Mouse (Mus musculus) R1 (cell line): ENCODE data around the gene Fam196b.
A peak's percentile ranks its signal among the peaks of the same experiment; 100 is the strongest.

Experiments used
- DNase-seq: peaks from one replicate; pipeline ENCODE4 v3.0.0-alpha.2; 2018; ENCODE audit warnings: low read depth, low spot score

The Fam196b gene

GRCm38 (mm10) chr11:34332344-34333031, 17.9 kb downstream of the Fam196b start:
- DNase-seq: no peak

DNA sequence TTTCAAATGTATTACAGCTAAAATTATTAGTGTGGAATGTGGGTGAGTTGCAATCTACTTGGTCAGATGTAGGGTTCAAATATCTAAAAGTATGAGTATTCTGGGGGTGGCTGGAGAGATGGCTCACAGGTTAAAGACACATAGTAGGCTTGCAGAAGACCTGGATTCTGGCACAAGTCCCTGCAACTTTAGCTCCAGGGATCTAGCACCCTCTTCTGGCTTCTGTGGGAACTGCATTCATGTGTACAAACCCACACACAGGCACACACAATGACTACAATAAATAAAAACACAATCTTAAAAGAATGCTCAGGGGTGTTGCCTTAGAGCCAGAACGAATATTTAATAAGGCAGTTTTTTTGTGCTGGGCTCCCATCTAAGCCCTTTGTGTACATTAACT, 23.3 kb downstream of the Fam196b start:
- DNase-seq: peak; percentile 66

DNA sequence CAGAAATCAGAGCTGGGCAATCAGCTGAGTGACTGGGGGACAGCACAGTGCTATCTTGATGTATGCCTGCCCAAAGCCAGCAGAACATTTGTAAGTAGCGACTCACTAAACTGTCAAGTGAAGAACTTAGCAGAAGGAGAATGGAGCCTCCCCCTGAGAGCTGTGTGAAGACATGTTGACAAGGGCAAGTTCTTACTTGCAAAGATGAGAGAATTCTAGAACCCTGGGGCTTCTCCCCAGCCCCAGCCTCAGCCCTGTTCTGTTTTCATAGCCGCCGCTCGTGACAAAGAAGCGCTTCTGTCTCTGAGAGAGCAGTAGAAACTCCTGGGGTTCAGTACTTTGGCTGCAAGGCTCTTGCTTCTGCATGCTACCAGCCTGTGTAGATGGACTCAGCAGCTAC, 25.1 kb downstream of the Fam196b start:
- DNase-seq: no peak

GRCm38 (mm10) chr11:34343742-34344307, 29.2 kb downstream of the Fam196b start:
- DNase-seq: no peak

DNA sequence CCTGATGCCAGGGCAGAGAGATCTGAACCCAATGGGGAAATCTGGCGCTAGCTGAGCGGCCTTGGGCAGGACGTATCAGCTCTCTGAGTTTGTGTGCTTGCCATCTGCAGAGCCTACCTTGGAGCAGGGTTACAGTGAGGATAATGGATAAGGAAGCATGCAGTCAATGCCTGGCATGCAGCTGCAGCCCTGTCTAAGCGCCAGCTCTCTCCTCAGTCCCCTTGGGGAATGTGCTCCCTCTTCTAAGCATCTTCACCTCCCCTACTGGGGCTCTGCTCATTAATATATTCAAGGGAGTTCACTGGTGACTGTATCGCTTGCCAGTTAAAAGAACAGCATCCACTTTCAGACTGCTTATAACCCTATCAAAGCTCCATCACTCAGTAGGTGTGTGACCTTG, 29.7 kb downstream of the Fam196b start:
- no peak for DNase-seq

DNA sequence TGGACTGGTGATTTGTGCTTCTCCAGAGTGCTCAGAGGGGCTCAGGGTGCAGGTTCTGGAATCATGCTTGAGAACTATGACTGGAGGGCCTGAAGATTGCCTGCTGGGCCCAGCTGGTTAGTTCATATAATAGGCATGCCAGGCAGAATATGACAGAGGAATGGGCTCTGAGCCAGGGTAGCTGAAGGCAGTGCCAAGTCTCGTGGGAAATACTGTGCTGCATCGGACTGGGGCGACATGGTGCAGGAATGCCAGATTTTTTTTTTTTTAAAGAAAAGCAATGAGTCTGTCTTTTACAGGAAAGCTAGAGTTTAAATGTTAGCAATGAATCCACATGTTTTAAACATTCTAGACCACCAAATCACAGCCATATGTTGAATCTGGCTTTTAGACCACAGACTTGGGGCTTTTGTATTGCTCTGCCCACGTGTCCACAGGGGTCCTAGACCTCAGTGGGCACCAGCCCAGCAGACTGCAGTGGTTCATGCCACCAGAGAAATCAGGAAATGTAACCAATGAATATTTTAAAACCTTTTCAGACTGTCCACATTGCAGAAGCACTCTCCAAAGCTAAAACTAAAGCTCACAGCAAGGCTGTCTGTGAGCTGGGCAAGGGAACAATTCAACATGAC, 33.8 kb downstream of the Fam196b start:
- DNase-seq: no peak

DNA sequence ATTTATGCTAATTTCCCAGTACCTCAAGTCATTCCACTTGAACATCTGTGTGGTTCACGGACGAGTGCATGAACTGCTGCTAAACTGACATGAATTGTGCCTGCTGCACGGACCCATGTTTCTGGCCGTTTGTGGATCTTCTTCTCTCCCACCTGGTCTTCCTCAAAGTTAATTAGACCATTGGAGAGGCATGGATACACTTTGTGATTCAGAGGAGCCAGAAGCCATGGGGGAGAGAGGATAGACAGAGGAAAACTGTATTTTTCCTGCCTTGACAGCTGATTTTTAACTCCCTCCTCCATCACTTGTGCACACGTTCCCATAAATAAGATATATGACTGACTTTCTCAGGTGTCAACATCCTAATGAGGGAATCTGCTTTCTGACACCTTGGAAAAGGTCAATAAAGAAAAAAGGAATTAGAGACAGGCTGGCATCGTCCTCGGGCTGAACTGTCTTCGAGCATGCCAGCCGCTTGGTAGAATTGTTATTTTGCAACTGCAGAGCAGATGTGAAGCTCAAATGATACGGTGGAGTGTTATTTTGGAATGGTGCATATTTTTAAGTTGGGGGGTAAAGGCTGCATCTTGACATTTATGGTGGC, 34.9 kb downstream of the Fam196b start:
- DNase-seq: no peak

GRCm38 (mm10) chr11:34355406-34355805, 40.8 kb downstream of the Fam196b start:
- no peak for DNase-seq

DNA sequence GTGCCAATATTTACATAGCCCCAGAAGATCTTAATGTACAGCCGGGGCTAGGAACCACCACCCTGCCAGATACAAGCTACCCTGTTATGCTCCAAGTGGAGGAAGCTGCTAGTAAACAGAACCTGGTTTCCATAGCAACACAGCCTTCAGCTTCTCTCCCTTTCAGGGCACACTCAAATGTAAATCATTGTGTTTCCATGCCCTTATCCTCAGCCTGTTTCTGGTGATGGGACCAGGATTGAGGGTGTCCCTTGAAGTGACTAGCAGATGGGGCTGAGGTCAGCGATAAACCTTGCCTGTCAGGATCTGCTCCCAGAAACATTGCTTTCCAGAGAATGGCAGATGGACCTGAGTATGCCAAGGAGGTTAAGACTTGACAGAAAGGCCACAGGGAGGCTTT, 41.5 kb downstream of the Fam196b start:
- peak; percentile 33 for DNase-seq

DNA sequence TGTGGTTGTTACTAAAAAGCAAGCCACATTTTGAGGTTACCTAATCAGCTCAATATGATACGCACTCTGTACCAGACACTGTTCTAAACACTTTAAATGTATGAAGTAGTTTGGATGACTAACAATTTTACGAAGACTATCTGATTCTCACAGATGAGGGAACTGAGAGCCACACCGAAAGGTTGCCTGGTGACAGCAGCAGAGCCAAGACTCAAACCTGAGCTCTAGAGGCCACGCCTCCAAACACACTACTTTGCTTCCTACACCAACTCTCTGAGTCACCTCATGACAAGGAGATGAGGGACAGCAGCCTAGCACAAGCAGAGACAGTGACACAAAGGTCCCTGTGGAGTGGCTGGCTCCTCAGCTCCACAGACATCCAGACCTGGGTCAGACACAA, 57.6 kb downstream of the Fam196b start:
- no peak for DNase-seq

DNA sequence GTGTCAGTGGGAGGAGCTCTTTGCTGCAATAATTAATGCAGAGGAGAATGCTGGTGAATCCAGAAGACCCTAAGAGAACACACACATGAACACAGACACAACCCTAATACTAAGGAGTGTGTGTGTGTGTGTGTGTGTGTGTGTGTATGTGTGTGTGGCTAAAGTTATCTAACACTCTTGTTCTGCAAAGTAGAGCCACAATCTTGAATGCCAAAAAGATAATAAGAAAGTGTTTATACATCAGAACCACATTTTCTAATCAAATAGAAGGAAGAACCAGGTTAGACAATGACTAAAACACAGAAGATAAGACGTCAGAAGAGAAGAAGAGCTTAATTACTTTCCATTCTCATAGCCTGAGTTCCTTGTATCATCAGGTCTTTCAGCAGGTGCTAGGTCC, 60.9 kb downstream of the Fam196b start:
- DNase-seq: no peak

DNA sequence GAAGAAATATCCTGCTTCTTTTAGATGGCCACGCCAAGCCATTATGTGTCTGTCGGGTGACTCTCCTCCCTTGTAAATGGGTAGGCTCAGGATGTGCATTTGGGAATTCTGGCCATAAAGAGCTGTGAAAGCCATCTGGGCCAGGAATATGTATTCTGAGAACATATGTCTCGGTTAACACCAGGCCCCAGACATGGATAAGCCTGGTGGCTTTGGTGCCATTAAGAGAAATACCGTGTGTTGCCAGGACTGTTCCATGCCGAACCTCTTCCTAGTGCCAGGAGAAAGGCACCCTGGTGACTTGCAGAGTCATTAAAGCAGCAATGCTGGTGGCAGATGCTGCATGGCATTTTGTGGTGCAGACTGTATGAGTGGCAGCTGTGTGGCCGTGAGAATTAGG, 63.0 kb downstream of the Fam196b start:
- no peak for DNase-seq

DNA sequence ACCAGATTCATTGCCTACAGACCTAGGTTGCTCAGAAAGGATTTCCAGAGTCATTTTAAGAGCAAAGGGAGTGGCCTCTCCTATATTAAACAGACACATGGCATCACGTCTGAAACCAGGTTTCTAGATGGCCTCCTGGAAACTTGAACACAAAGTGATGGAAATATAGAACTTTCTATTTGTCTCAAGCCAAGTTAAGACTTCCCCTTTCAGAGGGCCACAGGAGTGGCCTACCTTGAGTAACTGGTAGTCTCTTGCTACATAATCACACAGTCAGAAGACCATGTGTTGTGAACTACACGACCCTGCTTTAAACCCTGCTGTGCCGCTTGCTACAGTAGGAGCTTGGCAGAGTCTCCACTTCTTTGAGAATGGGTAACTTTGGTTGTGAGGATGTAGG, 68.9 kb downstream of the Fam196b start:
- no peak for DNase-seq

DNA sequence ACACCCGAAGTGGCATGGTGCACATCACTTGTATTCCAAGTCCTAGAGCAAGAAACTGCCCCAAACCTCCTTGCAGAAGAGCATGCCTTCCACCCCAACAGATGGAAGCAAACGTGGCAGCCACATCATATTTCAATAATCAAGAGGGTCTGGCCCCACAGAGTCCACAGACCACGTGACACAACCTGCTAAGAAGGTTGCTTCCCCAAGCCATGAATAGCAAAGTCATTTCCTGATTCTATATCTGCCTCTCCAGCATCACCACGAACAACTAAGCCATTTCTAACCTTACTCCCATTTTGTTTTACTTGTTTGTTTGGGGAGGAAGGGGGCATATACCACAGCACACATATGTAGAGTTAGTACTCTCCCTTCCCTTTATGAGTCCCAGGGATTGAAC, 69.6 kb downstream of the Fam196b start:
- no peak for DNase-seq

- no peak for DNase-seq
Measured at GRCm38 (mm10) chr11:34385001-34385688, 70.5 kb downstream of the Fam196b start.

DNA sequence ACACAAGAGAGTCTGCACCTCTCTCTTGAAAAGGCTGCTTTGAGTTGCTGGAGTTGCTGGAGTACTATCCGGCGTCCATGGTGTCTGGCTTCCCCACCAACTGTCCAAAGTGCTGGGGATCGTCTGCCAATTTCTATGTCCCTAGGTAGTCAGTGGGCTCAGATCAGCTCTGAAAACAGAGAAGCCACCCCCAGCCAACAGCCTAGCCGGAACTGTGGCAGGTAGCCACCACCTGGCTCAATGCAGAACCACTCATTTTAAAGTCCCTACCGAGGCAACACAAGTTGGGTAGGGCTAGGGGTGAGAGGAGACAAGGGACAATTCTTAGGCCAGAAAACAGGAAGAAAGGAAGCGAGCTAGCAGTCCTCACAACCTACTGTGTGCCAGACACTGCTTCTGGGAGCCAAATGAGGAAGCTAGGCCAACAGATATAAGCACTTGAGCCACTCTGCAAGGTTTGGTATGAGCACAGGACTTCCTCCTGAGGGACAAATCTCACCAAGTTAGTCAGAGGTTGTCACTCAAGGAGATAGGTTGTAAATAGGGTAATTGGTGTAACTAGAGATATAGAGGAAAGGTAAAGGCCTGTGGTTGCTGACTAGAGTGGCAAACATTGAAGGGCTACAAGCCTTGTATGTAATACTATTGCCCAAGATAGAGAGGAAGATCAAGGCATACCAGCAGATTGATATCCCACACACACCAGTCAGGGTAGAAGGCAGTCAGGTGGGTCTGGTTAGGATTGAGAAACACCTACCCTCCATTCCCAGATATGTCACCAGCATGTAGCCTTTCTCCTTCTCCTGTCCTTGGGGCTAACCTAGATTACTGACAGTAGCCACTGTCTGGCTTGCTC, 74.9 kb downstream of the Fam196b start:
- DNase-seq: no peak

GRCm38 (mm10) chr11:34392105-34392504, 77.5 kb downstream of the Fam196b start:
- no peak for DNase-seq

GRCm38 (mm10) chr11:34395802-34396201, 81.2 kb downstream of the Fam196b start:
- DNase-seq: no peak

GRCm38 (mm10) chr11:34397661-34398060, 83.0 kb downstream of the Fam196b start:
- DNase-seq: no peak

DNA sequence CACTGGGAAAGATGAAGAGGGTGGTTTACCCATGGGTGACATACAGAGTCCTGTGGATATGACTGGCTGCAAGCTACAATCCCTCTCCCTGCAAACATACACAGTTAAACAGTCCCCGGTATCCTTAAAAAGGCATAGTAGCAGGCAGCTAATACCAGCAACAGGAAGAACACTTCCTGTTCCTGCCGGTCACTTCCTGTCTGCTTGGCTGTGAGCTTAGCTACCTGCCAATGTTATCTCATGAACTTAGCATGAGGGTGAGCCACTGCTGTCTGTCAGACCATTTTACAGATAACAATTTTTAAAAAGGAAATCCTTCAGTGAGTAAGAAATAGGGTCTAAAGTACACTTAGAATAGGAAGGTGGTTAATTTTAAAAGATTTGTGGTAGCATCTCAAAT, 83.9 kb downstream of the Fam196b start:
- no peak for DNase-seq

GRCm38 (mm10) chr11:34401343-34401742, 86.7 kb downstream of the Fam196b start:
- no peak for DNase-seq
